Comparison of ENCODE assay signal across 8 mouse cellular contexts in the genomic region with DNA sequence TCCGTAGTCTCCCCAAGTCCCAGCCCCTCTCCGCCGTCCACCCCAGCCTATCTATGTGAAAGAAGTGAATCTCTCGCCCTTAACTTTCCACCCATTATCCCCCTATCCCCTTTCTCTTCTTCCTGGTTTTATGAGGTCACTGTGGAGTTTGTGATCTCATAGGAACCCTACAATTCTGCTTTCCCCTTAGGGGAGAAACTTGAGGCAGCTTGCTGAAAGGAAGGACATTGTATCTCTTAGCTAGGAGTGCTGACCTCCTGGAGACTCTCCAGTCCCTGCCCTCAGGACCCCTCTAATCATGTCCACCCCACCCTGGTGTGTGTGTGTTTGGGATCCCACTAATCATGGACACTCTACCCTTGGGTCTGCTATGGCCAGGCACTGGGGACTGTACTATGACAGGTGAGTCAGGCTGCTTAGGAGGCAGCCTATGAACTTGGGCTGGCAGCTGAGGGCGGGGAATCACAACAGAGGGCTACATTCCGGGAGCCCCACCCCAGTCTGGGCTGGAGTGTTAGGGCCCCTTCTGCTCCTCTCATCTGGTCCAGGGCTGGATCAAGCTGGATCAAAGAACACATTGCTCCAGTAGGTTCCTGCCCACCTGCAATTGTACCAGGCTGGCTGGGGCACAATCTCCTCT. TPM values are rescaled to one million over a fixed set of nuclear protein-coding genes. Genes with fewer than 3 reads are reported as not detected.
A peak's percentile ranks its signal among the peaks of the same experiment; 100 is the strongest.
DNase-seq lines count a peak whose midpoint lies in the region; ATAC-seq and TF ChIP-seq lines count a peak whose summit lies in the region.

No protein-coding gene starts in this region.

- H3K9ac ChIP-seq in liver, embryonic 16.5 days (ENCODE audit: low read depth, low read length) = peak overlapping the region; percentile 83

- no peaks in the 10 kb centered on the region for H3K9me3 ChIP-seq in liver, embryonic 16.5 days (replicated peaks; ENCODE audit: control insufficient read depth, low read length)

- TF ChIP-seq POLR2A in bone marrow, adult 2 months (IDR thresholded peaks at IDR 0.05; ENCODE audit: borderline replicate concordance, control insufficient read depth, low read depth, low read length) = no peak
- no peak for TF ChIP-seq POLR2A in small intestine, adult 2 months (IDR thresholded peaks at IDR 0.05; ENCODE audit: low read depth, low read length)

- no peaks in the 10 kb centered on the region for H3K27me3 ChIP-seq in liver, embryonic 16.5 days (ENCODE audit: control insufficient read depth, insufficient read depth, low read depth, low read length)
- no peaks in the 10 kb centered on the region for H3K27me3 ChIP-seq in small intestine, adult 2 months (ENCODE audit: control insufficient read depth, insufficient read depth, low read length)

- H3K27ac ChIP-seq in gastrocnemius, adult 2 months = peak overlapping the region; percentile 95
- H3K27ac ChIP-seq in bone marrow, adult 2 months (ENCODE audit: control insufficient read depth, insufficient read depth, low read depth, low read length, poor library complexity) = peak overlapping the region; percentile 98
- H3K27ac ChIP-seq in liver, embryonic 16.5 days (ENCODE audit: low read length) = peak overlapping the region; percentile 93
- peak overlapping the region; percentile 92 for H3K27ac ChIP-seq in small intestine, adult 2 months (ENCODE audit: insufficient read depth, low read depth, low read length)

- H3K4me2 ChIP-seq in liver, embryonic 16.5 days (ENCODE audit: low read depth, low read length) = peak overlapping the region; percentile 92

- no peak for TF ChIP-seq CTCF in gastrocnemius, adult 2 months (IDR thresholded peaks at IDR 0.05)
- TF ChIP-seq CTCF in bone marrow, adult 2 months (IDR thresholded peaks at IDR 0.05; ENCODE audit: control insufficient read depth, insufficient read depth, low read length) = no peak
- TF ChIP-seq CTCF in small intestine, adult 2 months (IDR thresholded peaks at IDR 0.05; ENCODE audit: extremely low read depth, insufficient read length, insufficient replicate concordance, low read depth, low read length) = no peak

- peaks cover 8% of the 10 kb centered on the region for H3K36me3 ChIP-seq in liver, embryonic 16.5 days (ENCODE audit: control insufficient read depth, insufficient read depth)
- H3K36me3 ChIP-seq in small intestine, adult 2 months (ENCODE audit: control insufficient read depth, insufficient read depth, low read length) = peaks cover 11% of the 10 kb centered on the region

- peak overlapping the region; percentile 89 for H3K4me3 ChIP-seq in gastrocnemius, adult 2 months
- peak overlapping the region; percentile 74 for H3K4me3 ChIP-seq in bone marrow, adult 2 months (replicated peaks; ENCODE audit: control insufficient read depth, low read depth, low read length)
- peak overlapping the region; percentile 78 for H3K4me3 ChIP-seq in liver, embryonic 16.5 days (ENCODE audit: low read depth, low read length)
- H3K4me3 ChIP-seq in small intestine, adult 2 months (ENCODE audit: low read depth, low read length) = peak overlapping the region; percentile 65

- no peak for ATAC-seq in liver, embryonic 16.5 days (ENCODE audit: low read depth)

- no peak for DNase-seq in gastrocnemius, adult 2 months
- no peak for DNase-seq in gastrocnemius, postnatal 14 days
- peak; percentile 60 for DNase-seq in induced T-regulatory cell, adult 2 months (ENCODE audit: low read depth)
- no peak for DNase-seq in right cerebral cortex, postnatal 25 days
- DNase-seq in adrenal gland, adult 8-10 months = no peak

- 2% methylated on average over 6 of the region's 6 CpGs for WGBS in bone marrow, adult 2 months
- 4% methylated on average over 6 of the region's 6 CpGs for WGBS in liver, embryonic 16.5 days (ENCODE audit: insufficient replicate concordance)
- WGBS in small intestine, adult 2 months = 5% methylated on average over 6 of the region's 6 CpGs

- H3K4me1 ChIP-seq in bone marrow, adult 2 months (ENCODE audit: control insufficient read depth, insufficient read depth, low read length) = peaks cover 3% of the 10 kb centered on the region; the same call in 1 of the 2 replicates
- H3K4me1 ChIP-seq in liver, embryonic 16.5 days (ENCODE audit: control insufficient read depth, low read depth, low read length) = peaks cover 31% of the 10 kb centered on the region
- peaks cover 18% of the 10 kb centered on the region for H3K4me1 ChIP-seq in small intestine, adult 2 months (ENCODE audit: control insufficient read depth, insufficient read depth, insufficient read length, low read length)

- intact Hi-C loops in gastrocnemius, adult 2 months (cut with DNase I) = no loop called here
- intact Hi-C loops in gastrocnemius, postnatal 14 days (cut with DNase I; ENCODE audit: low total_unique reads) = loop anchor here (10.0 kb wide), 1 partner anchor 105 kb away; no protein-coding TSS in a partner anchor

RNA-seq across cellular contexts. Expression of a gene that starts 1.1 kb away (rescaled TPM):
- total RNA-seq in gastrocnemius, adult 2 months (2021) = 1 to 10 TPM; 2.9 to 3.3 TPM
- 1 to 10 TPM; 3.0 to 3.6 TPM for total RNA-seq in gastrocnemius, postnatal 14 days (2021)
- polyA plus RNA-seq in bone marrow, adult 2 months (2011; ENCODE audit: insufficient read depth, insufficient read length, low replicate concordance, missing spikeins) = 24.9 and 41.6 TPM in 2 replicates
- polyA plus RNA-seq in liver, embryonic 16.5 days (2015; fragmentation: Nextera tagmentation; extraction: Ambion mirVana) = 5.2 and 6.1 TPM in 2 replicates
- 19.1 and 29.0 TPM in 2 replicates for polyA plus RNA-seq in small intestine, adult 2 months (2012; rRNA removed)
- total RNA-seq in adrenal gland, adult 8-10 months (2022) = 10 to 100 TPM in 3 of 4 experiments, 1 to 10 TPM in 1; 8.2 to 24.1 (median 14.7) TPM

RNA-seq across cellular contexts. Expression of a gene that starts 1.1 kb away (rescaled TPM):
- total RNA-seq in gastrocnemius, adult 2 months (2021) = 10 to 100 TPM; 15.6 to 17.1 TPM
- 10 to 100 TPM; 14.8 to 15.3 TPM for total RNA-seq in gastrocnemius, postnatal 14 days (2021)
- 36.1 and 108 TPM in 2 replicates for polyA plus RNA-seq in bone marrow, adult 2 months (2011; ENCODE audit: insufficient read depth, insufficient read length, low replicate concordance, missing spikeins)
- polyA plus RNA-seq in liver, embryonic 16.5 days (2015; fragmentation: Nextera tagmentation; extraction: Ambion mirVana) = 25.1 and 26.8 TPM in 2 replicates
- 38.4 and 54.1 TPM in 2 replicates for polyA plus RNA-seq in small intestine, adult 2 months (2012; rRNA removed)
- 10 to 100 TPM; 25.1 to 35.9 (median 31.4) TPM for total RNA-seq in adrenal gland, adult 8-10 months (2022)

RNA-seq across cellular contexts. Expression of a gene that starts 1.2 kb away (rescaled TPM):
- under 1 TPM; 0.15 to 0.28 TPM for total RNA-seq in gastrocnemius, adult 2 months (2021)
- under 1 TPM in 1 of 2 experiments, not detected in 1; 0.27 TPM for total RNA-seq in gastrocnemius, postnatal 14 days (2021)
- polyA plus RNA-seq in bone marrow, adult 2 months (2011; ENCODE audit: insufficient read depth, insufficient read length, low replicate concordance, missing spikeins) = 0.41 TPM in 1 of 2 replicates, not detected in the other
- polyA plus RNA-seq in liver, embryonic 16.5 days (2015; fragmentation: Nextera tagmentation; extraction: Ambion mirVana) = 0.07 and 0.13 TPM in 2 replicates
- polyA plus RNA-seq in small intestine, adult 2 months (2012; rRNA removed) = 0.08 and 0.19 TPM in 2 replicates
- 1 to 10 TPM in 3 of 4 experiments, under 1 TPM in 1; 0.90 to 5.5 (median 3.0) TPM for total RNA-seq in adrenal gland, adult 8-10 months (2022)

RNA-seq across cellular contexts. Expression of a gene that starts 11.1 kb away (rescaled TPM):
- 1 to 10 TPM; 1.6 to 4.2 TPM for total RNA-seq in gastrocnemius, adult 2 months (2021)
- total RNA-seq in gastrocnemius, postnatal 14 days (2021) = 1 to 10 TPM; 1.8 to 2.0 TPM
- polyA plus RNA-seq in bone marrow, adult 2 months (2011; ENCODE audit: insufficient read depth, insufficient read length, low replicate concordance, missing spikeins) = 65.6 and 161 TPM in 2 replicates
- 4.5 and 6.7 TPM in 2 replicates for polyA plus RNA-seq in liver, embryonic 16.5 days (2015; fragmentation: Nextera tagmentation; extraction: Ambion mirVana)
- polyA plus RNA-seq in small intestine, adult 2 months (2012; rRNA removed) = 86.6 and 155 TPM in 2 replicates
- 10 to 100 TPM in 2 of 4 experiments, 1 to 10 TPM in 2; 2.1 to 14.1 (median 7.4) TPM for total RNA-seq in adrenal gland, adult 8-10 months (2022)

RNA-seq across cellular contexts. Expression of a gene that starts 15.5 kb away (rescaled TPM):
- total RNA-seq in gastrocnemius, adult 2 months (2021) = under 1 TPM; 0.26 to 0.78 TPM
- total RNA-seq in gastrocnemius, postnatal 14 days (2021) = under 1 TPM; 0.33 to 0.47 TPM
- 0.77 TPM in 1 of 2 replicates, not detected in the other for polyA plus RNA-seq in bone marrow, adult 2 months (2011; ENCODE audit: insufficient read depth, insufficient read length, low replicate concordance, missing spikeins)
- 0.15 TPM in 1 of 2 replicates, not detected in the other for polyA plus RNA-seq in liver, embryonic 16.5 days (2015; fragmentation: Nextera tagmentation; extraction: Ambion mirVana)
- 0.35 and 0.43 TPM in 2 replicates for polyA plus RNA-seq in small intestine, adult 2 months (2012; rRNA removed)
- total RNA-seq in adrenal gland, adult 8-10 months (2022) = 1 to 10 TPM; 2.6 to 7.5 (median 4.6) TPM
